Mouse (Mus musculus) spleen, embryonic (tissue): ENCODE measurements around the gene Gm37596.
"Not testable (repeated sequence)": the region's sequence is repeated elsewhere in the genome, so short reads cannot be mapped to it uniquely, and the experiment has no call there.

Experiments
- CTCF ChIA-PET: fragments of 350-600 bp; sonication (Branson Sonifier 250); formaldehyde crosslinking; loops from one replicate; lab custom pipeline; 2022; lab: Charles Lee

Gene Gm37596

DNA sequence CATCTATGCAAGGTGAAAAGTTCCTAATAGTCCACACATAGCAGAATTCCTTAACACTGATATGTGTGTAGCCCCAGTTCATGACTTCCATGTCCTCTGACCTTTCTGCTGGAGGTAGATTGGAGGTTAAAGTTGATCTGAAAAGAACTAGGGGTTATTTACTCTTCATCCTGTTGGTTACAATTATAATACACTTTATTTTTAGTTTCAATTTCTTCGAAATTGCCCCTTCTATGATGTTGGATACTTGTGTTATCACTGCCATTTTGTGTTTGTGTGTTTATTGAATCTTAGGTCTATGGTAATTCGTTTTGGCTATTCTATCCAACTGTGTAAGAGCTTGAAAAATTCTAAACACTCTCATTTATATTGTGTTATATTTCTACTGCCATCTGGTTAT lies at the start of gene Gm37596:
TSS of gene Gm37596 (minus strand) at position 101 of the 400 bp plus-strand sequence.
- CTCF ChIA-PET = not testable (repeated sequence)

DNA sequence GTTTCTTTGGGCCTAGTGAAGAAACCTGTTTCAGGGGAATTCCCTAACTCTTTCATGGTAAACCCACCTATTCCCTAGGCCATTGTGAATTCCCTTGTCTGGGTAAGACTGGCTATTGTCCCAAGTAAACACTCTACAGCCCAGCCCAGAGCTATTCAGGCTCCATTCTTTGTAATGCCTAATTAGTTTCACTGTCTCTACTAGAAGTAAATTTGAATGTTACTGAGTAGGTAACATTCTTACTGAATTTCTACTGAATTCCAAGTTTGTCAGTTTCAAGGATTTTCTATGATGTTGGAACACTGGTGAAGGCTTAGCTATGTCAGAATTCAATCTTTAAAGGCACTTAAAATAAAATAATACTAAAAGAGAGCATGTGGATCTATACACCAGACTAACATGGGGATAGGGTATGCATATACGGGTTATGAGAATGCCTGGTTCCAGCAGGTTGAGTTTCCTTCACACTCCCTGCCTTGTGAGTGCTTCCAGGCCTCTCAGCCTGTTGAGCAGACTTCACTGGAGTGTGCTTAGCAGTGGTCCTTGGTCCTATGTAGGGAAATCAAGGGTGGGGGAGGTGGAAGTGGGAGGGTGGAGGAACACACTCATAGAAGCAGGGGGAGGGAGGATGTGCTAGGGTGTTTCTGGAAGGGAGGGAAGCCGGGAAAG lies 16.2 kb upstream of the Gm37596 start:
- CTCF ChIA-PET = not testable (repeated sequence)

DNA sequence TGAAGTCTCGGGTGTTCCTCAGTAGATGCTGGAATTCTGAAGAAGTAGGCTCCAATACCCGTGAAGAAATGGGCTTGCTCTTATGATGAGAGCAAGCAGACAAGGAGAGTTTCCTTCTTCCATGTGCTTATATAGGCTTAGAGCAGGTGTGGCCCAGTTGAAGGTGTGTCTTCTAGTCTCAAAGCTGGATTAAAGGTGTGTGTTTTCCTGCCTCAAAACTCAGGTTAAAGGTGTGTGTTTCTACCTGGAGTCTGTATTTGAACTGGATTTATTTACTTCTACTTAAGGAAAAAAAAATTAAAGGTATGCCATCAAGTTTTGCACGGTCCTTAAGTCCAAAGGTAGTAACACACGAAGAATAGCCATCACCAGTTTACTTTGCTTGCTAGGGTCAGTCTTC lies 16.7 kb downstream of the Gm37596 start, which contains the start of gene Tdpoz1:
TSS of gene Tdpoz1 (minus strand) at position 101 of the 400 bp plus-strand sequence.
- CTCF ChIA-PET = not testable (repeated sequence)

DNA sequence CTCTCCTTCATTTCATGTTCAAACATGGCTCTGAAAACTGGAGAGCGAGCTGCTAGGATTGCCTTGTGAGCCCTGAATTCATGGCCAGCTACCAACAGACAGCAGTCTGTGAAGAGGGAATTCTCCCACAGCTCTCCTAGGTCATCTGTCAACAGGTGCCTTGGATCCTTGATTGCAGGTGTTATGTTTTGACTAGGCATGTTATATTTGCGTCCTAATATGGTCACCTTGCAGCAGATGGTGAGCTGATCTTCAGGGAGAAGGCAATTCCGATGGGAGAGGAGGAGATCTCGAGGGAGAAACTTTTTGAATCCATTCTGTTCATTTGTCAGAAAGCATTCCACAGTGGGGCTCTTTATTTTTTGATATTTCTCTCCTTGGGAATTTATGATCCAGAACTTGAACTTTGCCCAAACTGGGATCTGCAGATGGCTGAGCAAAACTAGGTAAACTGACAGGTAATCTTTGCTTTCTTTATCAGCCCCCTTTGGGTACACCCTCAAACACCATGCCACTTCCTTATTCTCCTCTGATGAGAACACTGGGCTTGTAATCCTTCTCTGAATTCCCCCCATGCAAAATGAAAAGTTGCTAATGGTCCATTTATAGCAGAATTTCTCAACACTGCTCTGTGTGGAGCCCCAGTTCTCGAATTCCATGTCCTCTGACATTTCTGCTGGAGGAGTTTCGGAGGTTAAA lies 21.9 kb downstream of the Gm37596 start:
- CTCF ChIA-PET = not testable (repeated sequence)

DNA sequence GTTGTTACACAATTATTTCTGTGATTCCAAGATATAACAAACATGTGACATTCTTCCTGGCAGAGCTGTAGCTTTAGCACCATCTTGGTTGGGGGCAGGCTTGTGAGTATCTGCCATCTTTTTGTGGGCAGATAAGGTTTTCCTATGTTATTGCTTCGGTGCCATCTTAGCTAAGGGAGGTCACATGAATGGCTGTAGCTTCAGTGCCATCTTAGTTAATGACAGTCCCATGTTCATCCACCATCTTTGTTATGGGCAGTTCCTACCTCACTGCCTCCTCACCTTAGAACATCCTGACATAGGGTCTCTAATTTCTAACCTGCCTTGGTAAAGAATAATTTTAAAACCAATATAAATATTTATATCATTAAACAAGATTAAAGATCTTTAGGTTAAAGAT lies 38.6 kb downstream of the Gm37596 start:
- CTCF ChIA-PET = no interaction called here

DNA sequence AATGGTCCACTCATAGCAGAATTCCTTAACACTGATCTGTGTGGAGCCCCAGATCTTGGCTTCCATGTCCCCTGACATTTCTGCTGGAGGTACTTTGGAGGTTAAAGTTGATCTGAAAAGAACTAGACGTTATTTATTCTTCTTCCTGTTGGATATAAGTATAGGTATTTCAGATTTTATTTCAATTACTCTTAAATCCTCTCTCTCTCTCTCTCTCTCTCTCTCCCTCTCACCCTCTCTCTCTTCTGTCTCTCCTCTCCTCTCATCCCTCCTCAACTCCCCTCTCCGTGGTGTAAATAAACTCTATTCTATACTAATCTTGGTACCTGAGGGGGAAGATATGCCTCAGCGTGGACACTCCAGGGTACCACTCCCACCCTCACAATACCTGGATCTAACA lies 40.3 kb downstream of the Gm37596 start, which contains the start of gene Tdpoz2:
TSS of gene Tdpoz2 (minus strand) at position 101 of the 400 bp plus-strand sequence.
- CTCF ChIA-PET = no interaction called here
